Mouse (Mus musculus): ENCODE measurements around the gene Gm32742. TPM values are rescaled to one million over a fixed set of nuclear protein-coding genes. Genes with fewer than 3 reads are reported as not detected.

The Gm32742 gene
- total RNA-seq (2021), result not detected
- long read RNA-seq, experiment 1, result 0 reads
- long read RNA-seq, experiment 2, result 0 reads

DNA sequence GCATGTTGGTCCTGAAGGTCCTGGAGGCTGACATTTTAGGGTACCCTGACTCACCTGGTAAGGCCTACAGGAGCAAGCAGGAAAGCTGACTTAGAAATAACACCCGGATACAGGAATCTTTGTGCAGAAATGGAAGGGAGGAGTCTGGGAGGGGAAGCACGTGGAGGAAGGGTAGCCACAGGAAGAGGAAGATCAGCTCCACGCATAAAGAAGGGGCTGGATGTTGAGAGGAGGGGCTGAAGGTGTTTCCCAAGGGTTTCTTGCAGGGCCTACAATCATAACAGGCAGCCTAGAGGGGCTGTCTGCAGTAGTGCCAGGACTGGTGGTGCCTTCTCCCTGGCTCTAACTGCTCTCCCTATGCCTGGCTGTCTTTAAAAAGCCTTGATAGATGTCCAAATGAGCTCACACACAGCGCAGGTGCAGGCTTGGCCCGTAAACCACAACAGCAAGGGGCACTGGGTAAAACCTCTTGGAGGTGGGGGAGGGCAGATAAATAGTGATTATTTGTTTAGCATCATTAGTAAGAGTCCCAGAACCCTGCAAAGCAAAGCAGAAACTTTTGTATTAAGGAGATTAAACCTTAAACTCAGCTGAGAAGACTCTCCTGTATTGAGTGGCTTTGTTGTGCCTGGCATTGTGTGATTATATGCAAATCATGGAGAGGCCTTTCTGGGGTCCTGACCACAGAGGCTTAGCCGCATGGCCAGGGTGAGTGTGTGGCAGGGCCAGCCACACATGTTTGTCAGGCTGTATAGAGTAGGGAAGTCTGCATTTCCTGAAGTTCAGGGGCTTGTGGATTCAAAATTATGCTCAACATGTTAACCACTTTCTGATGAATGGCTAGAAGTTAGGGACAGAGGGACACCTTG is at the start of gene Gm32742:
Gene Gm32742 (minus strand): TSS at position 206 of the 869 bp plus-strand sequence.
- no peak for DNase-seq (ENCODE audit: low spot score in 2 of 2)

DNA sequence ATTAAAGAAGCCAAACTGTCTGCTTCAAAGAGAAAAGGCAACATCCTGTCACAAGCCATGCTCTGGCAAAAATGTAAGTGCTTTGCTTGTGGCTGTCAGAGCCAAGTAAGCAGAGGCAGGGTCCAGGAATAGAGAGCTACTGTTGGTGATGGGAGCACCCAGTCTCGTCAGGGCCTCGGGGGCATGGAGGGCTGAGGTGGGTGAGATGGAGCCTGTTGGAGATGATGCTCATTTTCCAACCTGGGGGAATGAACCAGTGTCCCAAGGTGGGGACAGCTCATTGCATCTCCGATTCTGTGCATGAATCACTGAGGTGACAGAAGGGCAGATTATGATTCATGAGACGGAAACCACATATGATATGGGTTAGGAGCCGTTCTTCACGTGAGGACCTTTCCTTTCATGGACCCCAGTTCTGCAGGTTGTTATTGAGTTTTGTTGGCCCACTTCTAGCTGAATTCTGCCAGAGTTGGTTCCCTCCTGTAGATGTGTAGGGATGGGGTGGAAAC is 48.5 kb upstream of the Gm32742 start:
- no peak for DNase-seq (ENCODE audit: low spot score in 2 of 2)

DNA sequence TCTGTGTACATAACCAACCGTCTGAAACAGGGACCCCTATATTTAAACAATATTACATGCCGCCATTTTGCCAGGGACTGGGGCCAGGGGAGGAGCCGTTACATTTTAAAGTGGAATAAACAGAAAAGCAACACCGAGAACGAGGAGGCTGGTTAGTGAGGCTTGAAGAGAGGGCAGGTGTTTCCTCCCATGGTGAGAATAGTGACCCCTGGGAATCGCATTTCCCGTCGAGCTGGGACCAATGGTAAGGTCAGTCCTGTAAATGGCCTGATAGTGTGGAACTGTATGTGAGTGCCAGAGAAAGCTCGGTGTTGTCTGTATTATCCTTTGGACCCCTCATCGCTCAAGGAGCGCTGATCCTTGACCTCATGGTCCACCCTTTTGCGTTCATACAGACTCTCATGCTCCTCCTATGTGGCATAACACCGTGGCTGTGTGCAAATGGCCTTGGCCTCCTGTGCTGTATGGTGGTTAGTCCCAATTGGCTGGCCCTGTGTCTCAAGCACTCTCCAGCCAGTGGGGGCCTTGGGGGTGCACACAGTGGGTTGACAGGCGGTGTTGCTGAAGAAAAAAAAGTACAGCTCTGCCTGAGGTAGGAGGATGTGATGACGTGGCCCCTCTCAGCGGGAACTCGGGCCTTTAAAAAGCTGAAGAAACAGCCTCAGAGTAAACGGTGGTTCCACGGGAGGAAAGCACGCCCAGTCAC is 47.9 kb upstream of the Gm32742 start, which contains the start of gene Pou2af1:
Gene Pou2af1 (plus strand): TSS at position 686 of the 706 bp plus-strand sequence.
- DNase-seq (ENCODE audit: low spot score in 2 of 2), result no peak

DNA sequence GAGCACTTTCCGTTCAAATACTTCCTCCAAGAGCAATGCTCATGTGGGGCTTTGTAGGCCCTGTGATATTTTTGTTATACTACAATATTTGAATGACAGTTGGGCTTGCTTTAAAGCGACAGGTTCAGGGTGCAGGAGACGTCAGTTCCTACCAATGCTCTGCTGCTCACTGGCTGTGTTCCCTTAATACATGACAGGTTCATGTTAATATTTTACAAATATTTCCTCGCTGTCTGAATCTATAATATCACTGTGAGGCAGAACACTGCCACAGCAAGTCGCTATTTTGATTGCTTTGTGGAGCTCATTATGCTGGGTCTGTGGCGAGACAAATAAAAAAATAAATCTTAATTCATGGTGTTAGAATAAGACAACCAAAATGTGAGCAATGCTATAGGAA is 45.9 kb upstream of the Gm32742 start:
- no peak for DNase-seq (ENCODE audit: low spot score in 2 of 2)

DNA sequence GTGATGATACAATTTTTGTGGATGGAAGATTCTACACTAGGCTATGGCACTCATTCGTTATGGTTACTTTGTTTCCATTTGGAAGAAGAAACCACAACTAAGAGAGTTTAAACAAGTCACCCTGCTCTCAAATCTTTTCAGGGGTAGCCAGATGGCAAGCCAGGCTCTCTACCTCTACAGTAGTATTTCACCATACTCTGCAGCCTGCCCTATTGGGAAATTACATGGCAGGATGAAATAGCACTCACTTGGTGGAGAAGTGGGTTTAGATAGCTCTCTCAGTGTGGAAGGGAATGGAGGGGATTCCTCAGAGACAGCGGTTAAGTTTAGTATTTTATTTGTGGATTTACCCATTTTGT is 43.6 kb upstream of the Gm32742 start:
- DNase-seq (ENCODE audit: low spot score in 2 of 2), result no peak

DNA sequence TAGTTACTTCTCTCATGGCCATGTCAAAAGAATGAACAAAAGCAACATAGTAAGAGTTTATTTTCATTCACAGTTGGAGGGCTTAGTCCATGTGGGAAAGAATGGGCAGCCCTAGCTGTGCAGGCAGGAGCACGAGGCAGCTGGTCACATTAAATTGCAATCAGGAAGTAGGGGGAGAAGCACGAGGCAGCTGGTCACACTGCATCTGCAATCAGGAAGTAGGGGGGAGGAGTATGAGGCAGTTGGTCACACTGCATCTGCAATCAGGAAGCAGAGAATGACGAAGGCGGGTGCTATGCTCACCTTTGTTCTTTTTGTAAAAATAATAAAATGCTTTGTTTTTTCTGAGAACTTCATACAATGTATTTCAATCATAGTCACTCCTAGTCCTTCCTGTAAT is 29.5 kb upstream of the Gm32742 start:
- no peak for DNase-seq (ENCODE audit: low spot score in 2 of 2)

DNA sequence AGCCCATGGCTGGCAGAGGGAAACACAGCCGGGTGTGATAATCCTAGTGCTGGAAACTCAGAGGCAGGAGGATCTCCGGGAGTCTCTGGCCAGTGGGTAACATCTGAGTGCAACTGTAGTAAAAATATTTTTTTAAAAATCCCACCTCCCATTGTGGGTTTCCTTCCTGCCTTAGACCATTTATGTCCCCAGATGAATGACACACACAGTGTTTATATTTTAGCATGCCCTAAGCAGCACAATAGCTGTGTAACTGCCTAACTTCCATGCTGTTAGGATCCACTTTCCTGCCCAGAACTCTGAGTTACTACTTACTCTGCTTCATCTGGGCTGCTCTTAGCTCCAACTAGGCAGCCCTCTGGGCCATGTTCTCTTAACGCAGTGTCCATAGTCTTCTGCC is 25.3 kb upstream of the Gm32742 start:
- DNase-seq (ENCODE audit: low spot score in 2 of 2), result no peak

DNA sequence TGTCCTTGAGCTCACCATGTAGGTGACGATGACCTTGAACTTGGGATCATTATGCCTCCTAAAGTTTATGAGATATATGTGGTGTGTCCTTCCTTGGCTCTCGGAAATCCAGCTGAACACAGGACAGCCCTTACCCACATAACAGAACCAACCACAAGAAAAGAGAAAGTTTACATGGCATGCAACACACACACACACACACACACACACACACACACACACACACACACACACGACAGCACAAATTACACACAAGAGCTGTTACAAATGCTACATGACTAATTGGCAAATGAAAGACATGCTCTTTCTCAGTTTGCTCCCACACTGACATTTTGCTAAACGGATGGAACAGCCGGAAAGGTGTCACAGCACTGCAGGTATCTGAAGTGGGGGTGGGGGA is 20.6 kb upstream of the Gm32742 start:
- DNase-seq (ENCODE audit: low spot score in 2 of 2), result no peak

DNA sequence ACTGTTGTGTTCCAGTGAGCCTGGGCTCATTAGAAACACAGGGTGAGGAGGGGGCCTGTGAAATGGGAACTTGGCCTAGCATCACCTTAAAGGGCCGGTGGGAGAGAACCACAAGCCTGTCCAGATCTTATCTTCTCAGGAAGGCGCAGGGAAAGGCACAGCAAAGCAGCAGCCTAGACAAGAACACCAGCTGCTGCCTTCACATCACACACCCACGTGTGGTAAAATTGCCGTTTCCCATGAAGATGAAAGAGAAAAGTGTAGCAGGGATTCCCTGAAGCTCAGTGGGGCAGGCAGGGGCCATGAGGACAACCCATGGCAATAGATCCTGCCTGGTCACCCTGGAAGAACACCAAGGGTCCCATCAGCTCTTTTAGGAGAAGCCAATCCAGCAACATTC is 20.1 kb upstream of the Gm32742 start:
- no peak for DNase-seq (ENCODE audit: low spot score in 2 of 2)

DNA sequence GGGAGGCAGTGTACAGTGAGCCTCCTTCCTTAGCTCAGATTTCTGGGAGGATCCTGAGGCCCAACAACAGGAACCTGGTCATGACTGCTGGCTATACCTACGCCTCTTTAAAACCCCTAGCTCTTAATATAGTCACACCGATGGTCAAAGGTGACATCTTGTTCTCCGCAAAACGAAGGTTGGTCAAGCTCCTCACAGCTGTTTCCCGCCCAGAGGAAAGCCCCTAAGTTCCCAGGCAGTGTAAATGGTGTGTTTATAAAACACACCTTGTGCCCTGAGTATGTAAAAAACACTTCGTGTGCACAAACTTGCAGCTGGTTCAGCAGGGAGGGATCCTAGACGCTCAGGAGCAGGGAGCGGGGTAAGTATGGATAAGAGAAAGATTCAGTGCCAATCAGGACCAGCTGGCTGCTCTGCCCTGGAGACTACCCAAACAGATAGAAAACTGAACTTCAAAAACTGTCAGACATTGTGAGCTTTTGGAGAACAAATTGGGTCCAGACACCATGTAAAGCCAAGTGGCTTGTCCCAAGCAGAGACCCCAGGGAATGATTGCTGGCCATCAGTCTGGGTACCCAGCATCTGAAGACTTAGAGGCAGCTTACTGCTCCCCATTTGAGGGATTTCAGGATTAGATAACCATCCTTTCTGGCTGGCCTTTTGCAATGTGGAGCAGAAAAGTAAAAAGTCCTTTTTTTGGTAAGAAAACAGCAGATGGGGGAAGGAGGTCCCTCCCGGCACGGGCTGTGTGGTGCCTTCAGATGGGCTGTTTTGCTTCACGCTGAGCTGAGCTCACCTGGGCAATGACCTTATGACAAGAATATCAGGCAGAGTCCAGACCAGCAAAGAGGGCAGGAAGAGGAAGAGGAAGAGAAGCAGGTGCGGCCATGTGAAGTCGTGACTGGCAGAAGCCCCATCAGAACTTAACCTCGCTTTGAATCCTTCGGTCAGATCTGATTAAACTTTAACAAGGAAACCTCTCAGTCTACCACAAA is 17.7 kb upstream of the Gm32742 start:
- no peak for DNase-seq (ENCODE audit: low spot score in 2 of 2)

DNA sequence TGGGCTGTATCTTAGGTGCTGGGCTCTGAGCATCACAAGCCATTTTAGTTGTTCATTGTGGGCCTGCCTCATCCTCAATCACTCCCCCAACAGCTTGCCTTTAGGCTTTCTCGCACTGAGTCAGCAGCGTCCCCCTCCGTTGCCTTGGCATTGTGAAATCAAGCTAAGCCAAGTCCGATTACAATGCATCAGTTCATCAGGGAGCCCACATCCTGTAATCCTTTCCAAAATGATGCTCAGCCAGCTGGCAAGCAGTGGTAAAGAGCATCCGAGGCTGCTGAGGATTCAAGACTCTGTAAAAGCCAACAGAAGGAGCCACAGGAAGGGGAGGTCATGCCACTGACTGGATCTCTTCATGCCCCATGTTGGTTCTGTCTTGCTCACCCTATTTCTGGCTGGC is 15.3 kb upstream of the Gm32742 start:
- peak; percentile 79 to 92 for DNase-seq (ENCODE audit: low spot score in 2 of 2)

DNA sequence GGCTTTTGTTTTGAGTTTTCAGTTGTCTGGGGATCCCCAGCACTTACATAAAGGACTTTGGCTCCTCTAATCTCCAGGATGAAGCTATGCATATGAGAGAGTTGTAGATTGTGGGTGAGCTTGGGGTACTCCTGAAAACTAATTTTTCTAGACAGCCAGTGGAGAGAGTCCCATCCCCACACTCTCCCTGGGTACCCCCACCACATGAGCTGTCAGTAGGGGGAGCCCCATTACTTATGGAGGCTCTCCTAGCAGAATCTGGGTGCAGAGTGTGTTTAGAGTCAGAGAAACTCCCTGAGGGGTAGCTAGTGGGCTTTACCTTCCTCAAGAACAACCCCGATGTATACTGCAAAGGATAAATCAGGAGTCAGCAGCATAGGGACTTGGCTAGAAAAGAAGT is 13.0 kb upstream of the Gm32742 start:
- DNase-seq (ENCODE audit: low spot score in 2 of 2), result no peak

DNA sequence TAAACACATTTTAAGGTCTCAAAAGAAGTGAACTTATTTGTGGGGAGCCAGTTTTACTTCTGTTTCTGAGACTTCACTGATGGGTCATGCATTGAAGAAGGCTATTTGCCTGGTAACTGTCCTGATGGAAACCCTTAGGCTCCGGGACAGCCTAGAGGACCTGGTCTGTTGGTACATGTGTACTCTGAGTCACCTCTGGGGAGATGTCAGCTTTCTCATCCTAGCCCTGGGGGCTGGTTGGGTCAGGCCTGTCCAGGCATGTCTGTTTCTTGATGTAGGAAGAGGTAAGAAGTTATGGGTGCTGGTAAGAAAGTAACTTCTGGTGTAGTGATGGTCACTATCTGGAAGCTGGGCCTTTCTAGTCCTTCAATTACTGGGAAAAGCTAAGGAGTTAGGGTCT is 10.4 kb upstream of the Gm32742 start:
- no peak for DNase-seq (ENCODE audit: low spot score in 2 of 2)

DNA sequence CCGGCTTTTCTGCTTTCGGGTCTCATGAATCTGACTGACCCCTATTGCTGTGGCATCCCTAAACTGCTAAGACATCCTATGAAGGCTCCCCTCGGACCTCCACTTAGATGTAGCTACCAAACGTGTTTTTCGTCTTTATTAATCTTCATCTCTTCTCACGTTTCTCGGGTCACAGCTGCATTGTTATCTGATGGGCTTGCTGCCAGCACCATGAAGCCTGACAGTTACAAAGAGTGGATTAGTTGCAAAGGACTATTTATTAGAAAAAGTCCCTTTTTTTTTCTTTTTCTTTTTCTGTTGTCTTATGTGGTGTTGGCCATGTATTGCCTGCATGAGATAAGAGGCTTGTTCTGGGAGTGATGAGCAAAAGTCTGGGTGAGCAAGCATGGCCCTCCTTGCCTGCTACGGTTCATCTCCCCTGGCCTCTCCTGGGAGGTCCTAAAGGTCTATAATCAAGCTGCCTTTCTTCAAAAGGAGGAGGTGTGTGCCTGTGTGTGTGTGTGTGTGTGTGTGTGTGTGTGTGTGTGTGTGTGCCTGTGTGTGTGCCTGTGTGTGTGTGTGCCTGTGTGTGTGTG is 9.7 kb upstream of the Gm32742 start:
- no peak for DNase-seq (ENCODE audit: low spot score in 2 of 2)

DNA sequence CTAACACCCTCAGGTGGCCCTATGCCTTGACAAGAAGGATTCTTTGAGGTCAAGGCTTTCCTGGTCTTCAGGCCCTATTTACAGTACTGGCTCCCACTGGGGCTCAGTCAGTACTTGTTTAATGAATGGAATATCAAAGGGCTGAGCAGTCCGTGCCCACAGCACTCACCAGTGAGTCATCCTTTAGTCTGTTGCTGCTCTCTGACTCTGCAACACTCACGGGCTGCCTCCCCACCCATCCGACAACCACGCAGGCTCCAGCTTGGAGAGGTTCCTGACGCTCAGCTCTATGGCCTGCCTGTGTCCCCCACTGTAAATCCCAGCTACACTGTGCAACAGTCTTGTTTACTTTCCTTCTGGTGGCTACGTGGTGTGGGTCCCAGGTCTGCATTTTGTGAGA is 5.0 kb upstream of the Gm32742 start:
- no peak for DNase-seq (ENCODE audit: low spot score in 2 of 2)

DNA sequence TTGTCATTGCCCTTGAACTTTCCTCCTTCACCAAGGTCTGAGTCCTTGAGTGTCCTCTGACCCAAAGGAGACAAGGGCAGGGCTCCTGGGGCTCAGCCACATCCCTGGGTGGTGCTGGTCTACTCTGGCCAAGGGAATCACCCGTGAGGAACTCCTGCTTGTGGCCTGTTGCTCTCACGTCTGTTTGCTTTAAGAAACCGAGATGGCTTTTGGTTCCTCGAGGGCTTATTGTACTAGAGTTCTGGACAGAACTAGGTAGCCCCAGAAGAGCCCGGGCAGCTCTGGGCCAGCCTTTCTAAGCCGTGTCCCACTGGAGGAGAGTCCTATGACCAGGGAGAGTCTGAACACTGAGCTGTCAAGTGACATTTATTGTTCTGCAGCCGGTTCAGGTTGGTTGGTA is 3.8 kb upstream of the Gm32742 start:
- no peak for DNase-seq (ENCODE audit: low spot score in 2 of 2)

DNA sequence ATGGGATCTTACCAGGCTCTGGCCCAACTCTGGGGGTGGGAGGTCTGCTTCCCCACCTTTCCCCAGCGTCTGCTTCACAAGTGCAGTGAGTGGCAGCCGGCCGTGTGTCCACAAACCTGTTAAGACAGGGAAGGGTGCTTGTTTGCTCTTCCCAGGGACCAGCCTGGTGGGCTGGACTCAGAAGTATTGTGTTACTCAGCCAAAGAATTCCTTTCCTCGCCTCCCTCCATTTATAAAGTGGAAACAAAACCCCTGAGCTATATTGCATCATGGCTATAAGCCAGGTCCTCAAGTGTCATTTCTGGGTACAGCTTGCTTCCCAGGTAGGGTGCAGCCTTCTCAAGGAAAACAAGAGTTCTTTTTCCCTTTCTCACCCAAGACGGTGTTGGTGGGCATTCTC is 3.4 kb upstream of the Gm32742 start:
- DNase-seq (ENCODE audit: low spot score in 2 of 2), result no peak

DNA sequence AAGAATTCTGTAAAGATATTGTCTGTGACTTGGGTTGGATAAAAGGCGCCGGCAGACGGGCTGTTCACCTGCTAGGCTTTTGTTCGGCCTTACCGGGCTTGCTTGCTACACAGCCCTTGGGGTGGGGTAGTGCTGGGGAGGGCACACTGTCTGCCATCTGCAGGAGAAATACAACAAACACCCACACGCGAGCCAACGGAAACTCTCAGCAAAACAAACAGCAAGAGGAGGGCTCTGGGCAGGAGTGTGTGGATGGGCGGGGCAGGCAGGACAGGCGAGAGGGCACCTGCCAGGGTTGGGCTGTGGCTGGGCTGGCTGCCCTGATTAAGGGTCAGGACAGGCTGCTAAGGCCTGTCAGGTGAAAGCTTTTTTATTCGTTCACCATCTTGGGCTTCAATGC is 2.6 kb upstream of the Gm32742 start:
- no peak for DNase-seq (ENCODE audit: low spot score in 2 of 2)

DNA sequence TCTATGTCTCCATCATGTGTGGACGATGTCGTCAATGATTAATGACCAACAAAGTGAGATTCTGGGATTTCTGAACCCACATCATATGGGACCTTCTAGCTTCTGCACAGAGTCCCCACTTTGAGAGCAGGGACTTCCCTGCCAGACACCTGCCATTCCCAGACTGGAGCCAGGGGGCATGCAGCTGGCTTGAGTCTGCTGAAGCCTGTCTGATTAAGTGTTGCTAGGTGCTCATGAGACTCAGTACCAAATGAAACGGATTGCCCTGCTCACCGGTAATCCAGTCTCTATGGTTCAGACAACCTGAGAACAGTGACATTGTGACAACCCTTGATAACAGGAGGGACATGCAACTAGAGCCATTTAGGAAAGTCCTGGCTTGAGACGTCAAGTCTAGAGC is 1.3 kb downstream of the Gm32742 start:
- DNase-seq (ENCODE audit: low spot score in 2 of 2), result no peak

DNA sequence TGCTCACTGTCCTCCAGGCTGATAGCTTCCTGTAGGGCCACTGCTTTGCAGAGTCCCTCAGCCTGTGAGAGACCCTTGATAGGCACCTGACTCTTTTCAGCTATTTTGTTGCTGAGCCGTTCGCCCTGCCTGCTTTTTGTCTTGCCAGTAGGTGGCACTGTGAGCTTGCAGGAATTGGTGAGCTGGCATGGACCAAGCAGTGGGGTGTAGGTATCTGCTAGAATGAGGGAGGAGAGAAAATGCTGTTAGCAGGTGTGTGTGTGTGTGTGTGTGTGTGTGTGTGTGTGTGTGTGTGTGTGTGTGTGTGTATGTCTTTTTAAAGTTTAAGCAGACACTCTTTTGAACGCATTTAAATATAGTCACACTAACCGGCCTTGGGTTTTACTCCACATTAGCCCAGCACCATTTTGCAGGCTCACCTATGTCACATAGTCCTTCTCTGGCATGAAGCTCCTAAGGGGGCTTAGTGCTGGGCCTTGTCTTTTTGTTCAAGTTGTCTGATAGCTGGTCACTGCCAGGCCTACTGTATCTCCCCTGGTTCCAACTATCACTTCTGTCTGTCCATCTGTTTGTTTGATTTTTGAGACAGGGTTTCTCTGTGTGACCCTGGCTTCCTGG is 3.4 kb downstream of the Gm32742 start:
- DNase-seq (ENCODE audit: low spot score in 2 of 2), result peak; percentile 81 to 90

All from layer of hippocampus, postnatal 14 days (tissue).